9 mouse cellular contexts compared by ENCODE assay signal in the genomic region with DNA sequence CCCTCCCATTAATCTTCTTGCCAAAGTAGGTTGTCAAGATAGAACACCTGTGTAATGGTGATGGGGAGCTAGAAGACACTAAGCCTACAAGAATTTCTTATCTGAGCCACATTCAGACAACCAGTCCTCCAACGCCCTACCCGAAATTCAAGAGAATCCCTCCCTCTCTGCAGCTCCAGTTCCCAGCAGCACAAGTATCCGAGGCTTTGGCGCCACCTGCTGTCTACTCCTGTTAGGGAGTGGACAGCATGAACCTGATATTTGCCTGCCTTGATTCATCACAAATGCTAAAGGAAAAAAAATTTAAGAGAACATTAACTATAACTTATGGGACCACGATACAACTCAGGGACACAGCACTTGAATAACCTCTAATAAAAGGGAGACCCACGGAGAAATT.
DNase-seq lines count a peak whose midpoint lies in the region; TF ChIP-seq lines count a peak whose summit lies in the region.
"Had no signal": no experiment of that assay in that cellular context is flagged by ENCODE, and none has a peak within 500 bp of the region (broad histone marks: within the 10 kb centered on the region; RNA-seq: fewer than 3 reads in every experiment).

No protein-coding gene starts in this region.

- H3K36me3 ChIP-seq in MEL (ENCODE audit: control insufficient read depth in 1 of 2, insufficient read depth in 2 of 2, low read length in 2 of 2) = no peaks in the 10 kb centered on the region
- H3K36me3 ChIP-seq: midbrain, embryonic 12.5 days had no signal

- no peak overlapping the region for H3K9ac ChIP-seq in MEL (ENCODE audit: control insufficient read depth, low read depth, low read length, poor library complexity, severe bottlenecking)
- H3K9ac ChIP-seq: midbrain, embryonic 12.5 days had no signal

- no peak overlapping the region for H3K4me3 ChIP-seq in MEL (ENCODE audit: control insufficient read depth in 1 of 2, insufficient read depth in 1 of 2, low read depth in 2 of 2, low read length in 2 of 2)
- H3K4me3 ChIP-seq in bone marrow, adult 2 months (replicated peaks; ENCODE audit: control insufficient read depth, low read depth, low read length) = no peak overlapping the region
- no peak overlapping the region for H3K4me3 ChIP-seq in embryonic fibroblast, embryonic 13.5 days (ENCODE audit: insufficient read depth, low read length)
- H3K4me3 ChIP-seq: midbrain, embryonic 12.5 days had no signal

- H3K4me1 ChIP-seq in MEL (ENCODE audit: control insufficient read depth in 1 of 2, insufficient read depth in 2 of 2, low read length in 2 of 2) = no peaks in the 10 kb centered on the region
- no peaks in the 10 kb centered on the region for H3K4me1 ChIP-seq in bone marrow, adult 2 months (ENCODE audit: control insufficient read depth, insufficient read depth, low read length)
- no peaks in the 10 kb centered on the region for H3K4me1 ChIP-seq in embryonic fibroblast, embryonic 13.5 days (ENCODE audit: control insufficient read depth, insufficient read depth, low read length)

- H3K27ac ChIP-seq in MEL (ENCODE audit: control insufficient read depth, low read depth, low read length) = no peak overlapping the region
- no peak overlapping the region for H3K27ac ChIP-seq in bone marrow, adult 2 months (ENCODE audit: control insufficient read depth, insufficient read depth, low read depth, low read length, poor library complexity)
- H3K27ac ChIP-seq in embryonic fibroblast, embryonic 13.5 days (ENCODE audit: insufficient read depth, low read length) = no peak overlapping the region
- H3K27ac ChIP-seq: midbrain, embryonic 12.5 days had no signal

- TF ChIP-seq EP300 in MEL (IDR thresholded peaks at IDR 0.05; ENCODE audit: low read depth in 1 of 2, low read length in 2 of 2) = no peak

- intact Hi-C loops in heart, postnatal 10 days (cut with DNase I) = loop anchor here (1.0 to 5.0 kb wide), 4 partner anchors 53 to 135 kb away; no protein-coding TSS in a partner anchor

- H3K9me3 ChIP-seq in MEL (replicated peaks; ENCODE audit: insufficient read depth, low read length) = no peaks in the 10 kb centered on the region
- H3K9me3 ChIP-seq: midbrain, embryonic 12.5 days had no signal

- peak; percentile 83 for TF ChIP-seq RAD21 in MEL (IDR thresholded peaks at IDR 0.05; ENCODE audit: low read depth, low read length)

- 7% methylated on average over 6 of the region's 6 CpGs for WGBS in bone marrow, adult 2 months

- no peaks in the 10 kb centered on the region; a peak in 2 of 4 replicates for H3K27me3 ChIP-seq in MEL (ENCODE audit: control insufficient read depth in 1 of 2, insufficient read depth in 2 of 2, low read length in 2 of 2)

- peak; percentile 77 to 95 (median 92) for TF ChIP-seq CTCF in MEL (IDR thresholded peaks at IDR 0.05 in 2 of 3, conservative IDR thresholded peaks at IDR 0.05 in 1 of 3; ENCODE audit: control insufficient read depth in 1 of 3, insufficient read depth in 1 of 3, low read depth in 2 of 3, low read length in 3 of 3, poor library complexity in 1 of 3, severe bottlenecking in 1 of 3)
- TF ChIP-seq CTCF in bone marrow, adult 2 months (IDR thresholded peaks at IDR 0.05; ENCODE audit: control insufficient read depth, insufficient read depth, low read length) = peak; percentile 74
- peak; percentile 89 for TF ChIP-seq CTCF in embryonic fibroblast, embryonic 13.5 days (IDR thresholded peaks at IDR 0.05; ENCODE audit: borderline replicate concordance, insufficient read depth, low read length)

- DNase-seq in MEL (ENCODE audit: low read depth, low spot score) = peak; percentile 79
- DNase-seq in heart, postnatal 10 days = peak; percentile 86 to 93
- DNase-seq in layer of hippocampus, adult 9-10 months (ENCODE audit: low spot score) = peak; percentile 75
- DNase-seq in lung, postnatal 10 days = peak; percentile 89
- peak; percentile 92 for DNase-seq in right cerebral cortex, postnatal 14 days
- DNase-seq in yolk sac, embryonic 10.5 days (ENCODE audit: low spot score) = peak; percentile 55

- H3K79me2 ChIP-seq in MEL (ENCODE audit: control insufficient read depth, insufficient read depth, low read length, poor library complexity) = no peaks in the 10 kb centered on the region

- no peak for TF ChIP-seq POLR2A in MEL (IDR thresholded peaks at IDR 0.05; ENCODE audit: control insufficient read depth in 1 of 2, insufficient read depth in 1 of 2, low read depth in 1 of 2, low read length in 2 of 2, poor library complexity in 1 of 2)
- TF ChIP-seq POLR2A in bone marrow, adult 2 months (IDR thresholded peaks at IDR 0.05; ENCODE audit: borderline replicate concordance, control insufficient read depth, low read depth, low read length) = no peak
- TF ChIP-seq POLR2A in embryonic fibroblast, embryonic 13.5 days (IDR thresholded peaks at IDR 0.05; ENCODE audit: low read depth, low read length) = no peak

TF ChIP-seq in MEL, 35 proteins besides CTCF, POLR2A, EP300 and RAD21:
- peak; percentile 74 for TF ChIP-seq ZC3H11A (IDR thresholded peaks at IDR 0.05; ENCODE audit: low read depth, low read length)
- no peak for TF ChIP-seq MYB (IDR thresholded peaks at IDR 0.05; ENCODE audit: low read depth, low read length)
- no peak for TF ChIP-seq JUND (IDR thresholded peaks at IDR 0.05; ENCODE audit: low read depth, low read length)
- TF ChIP-seq MAFK (IDR thresholded peaks at IDR 0.05; ENCODE audit: borderline replicate concordance, low read depth, low read length) = no peak
- TF ChIP-seq SMC3 (IDR thresholded peaks at IDR 0.05; ENCODE audit: low read depth, low read length) = peak; percentile 90
